Mouse (Mus musculus): ENCODE data around the gene Gbp9.
"Not testable (repeated sequence)": the region's sequence is repeated elsewhere in the genome, so short reads cannot be mapped to it uniquely, and the experiment has no call there.

The Gbp9 gene

DNA sequence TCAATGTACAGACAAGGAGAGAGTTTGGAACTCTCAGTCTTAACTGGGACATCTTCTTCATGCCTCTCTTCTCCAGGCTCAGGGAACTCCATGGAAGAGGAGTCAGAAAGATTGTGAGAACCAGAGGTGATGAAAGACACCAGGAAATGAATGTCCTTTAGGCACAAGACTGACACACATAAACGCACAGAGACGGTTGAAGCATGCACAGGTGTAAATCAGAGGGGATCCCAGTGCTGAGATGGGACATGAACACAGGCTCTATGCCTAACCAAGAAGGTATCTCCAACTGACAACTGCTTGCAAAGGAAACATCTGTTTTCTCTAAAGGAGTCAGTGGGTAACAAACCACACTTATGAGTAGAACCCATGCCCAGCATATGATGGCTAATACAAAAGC, 79.1 kb downstream of the Gbp9 start:
- intact Hi-C loops (cut with DNase I): no loop called here

GRCm38 (mm10) chr5:105055279-105055678, 84.1 kb downstream of the Gbp9 start:
- intact Hi-C loops (cut with DNase I): no loop called here

DNA sequence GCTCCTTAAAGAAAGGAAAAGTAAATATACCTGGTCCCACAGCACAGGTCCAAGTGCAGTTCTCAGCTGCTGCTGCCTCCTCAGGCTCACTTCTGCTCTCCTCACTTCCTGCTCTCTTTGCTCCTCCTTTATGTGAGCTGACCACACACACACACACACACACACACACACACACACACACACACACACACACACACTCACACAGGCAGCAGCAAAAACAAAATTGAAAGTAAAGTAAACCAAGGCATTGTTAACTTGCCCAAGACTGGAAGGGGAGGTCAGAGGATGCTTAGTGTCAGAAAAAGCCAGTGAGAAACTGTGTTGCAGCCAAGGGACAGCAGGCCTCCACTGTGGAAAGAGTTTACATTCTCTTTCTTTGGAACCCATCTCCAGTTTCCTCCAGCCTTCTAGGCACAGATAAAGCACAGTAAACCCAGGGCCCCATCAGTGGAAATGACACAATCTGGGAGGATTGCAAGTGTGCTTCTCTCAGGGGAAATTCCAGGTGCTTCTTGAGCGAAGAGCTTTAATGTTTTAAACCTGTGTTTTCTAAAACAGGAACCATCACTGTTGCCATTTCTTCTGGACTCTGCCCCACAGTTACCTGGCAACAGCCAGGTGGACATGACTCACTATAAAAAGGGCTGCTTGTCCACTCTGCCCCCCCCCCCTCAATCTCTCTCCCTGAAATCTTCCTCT, 85.7 kb downstream of the Gbp9 start:
- intact Hi-C loops (cut with DNase I): not testable (repeated sequence)

GRCm38 (mm10) chr5:105032362-105032761, 107.0 kb downstream of the Gbp9 start:
- intact Hi-C loops (cut with DNase I): no loop called here

Data from adrenal gland (tissue).